Mouse (Mus musculus): ENCODE results near the gene Flt3. TPM values are rescaled to one million over a fixed set of nuclear protein-coding genes. Genes with fewer than 3 reads are reported as not detected.

The Flt3 gene
- polyA plus RNA-seq, 1 experiment from 2014 or later: 0.11 TPM

GRCm38 (mm10) chr5:147302746-147303400, 97.4 kb downstream of the Flt3 start:
- no peak overlapping the region for H3K4me3 ChIP-seq (replicated peaks)
- H3K4me2 ChIP-seq: no peak overlapping the region
- whole genome bisulfite sequencing: 4% methylated on average over 13 of the region's 13 CpGs
- H3K9me3 ChIP-seq: no peaks in the 10 kb centered on the region
- H3K4me1 ChIP-seq: peaks cover 26% of the 10 kb centered on the region
- H3K27ac ChIP-seq: no peak overlapping the region
- H3K9ac ChIP-seq: no peak overlapping the region
- peaks cover 100% of the 10 kb centered on the region for H3K27me3 ChIP-seq
- ATAC-seq (ENCODE audit: low FRiP score): no peak
- no peaks in the 10 kb centered on the region for H3K36me3 ChIP-seq (replicated peaks)

GRCm38 (mm10) chr5:147302141-147302540, 98.1 kb downstream of the Flt3 start:
- Histone ChIP-seq H3K4me2 (no peak overlapping the region), H3K9me3 (no peaks in the 10 kb centered on the region), H3K27me3 (peaks cover 100% of the 10 kb centered on the region), H3K4me1 (peaks cover 26% of the 10 kb centered on the region), H3K27ac (no peak overlapping the region), H3K9ac (no peak overlapping the region), H3K36me3 (replicated peaks) (no peaks in the 10 kb centered on the region), H3K4me3 (replicated peaks) (no peak overlapping the region)
- 3% methylated on average over 8 of the region's 8 CpGs for WGBS
- ATAC-seq (ENCODE audit: low FRiP score): no peak

GRCm38 (mm10) chr5:147301781-147302070, 98.6 kb downstream of the Flt3 start:
- under 1% methylated on average over 10 of the region's 10 CpGs for WGBS
- Histone ChIP-seq H3K4me1 (peaks cover 26% of the 10 kb centered on the region), H3K9me3 (no peaks in the 10 kb centered on the region), H3K9ac (no peak overlapping the region), H3K27ac (no peak overlapping the region), H3K27me3 (peaks cover 100% of the 10 kb centered on the region), H3K36me3 (replicated peaks) (no peaks in the 10 kb centered on the region), H3K4me2 (no peak overlapping the region), H3K4me3 (replicated peaks) (no peak overlapping the region)
- ATAC-seq (ENCODE audit: low FRiP score): no peak

- Histone ChIP-seq H3K36me3 (replicated peaks) (no peaks in the 10 kb centered on the region), H3K4me1 (peaks cover 21% of the 10 kb centered on the region), H3K9me3 (no peaks in the 10 kb centered on the region), H3K27me3 (peaks cover 100% of the 10 kb centered on the region), H3K4me3 (replicated peaks) (no peak overlapping the region), H3K4me2 (no peak overlapping the region), H3K9ac (no peak overlapping the region), H3K27ac (no peak overlapping the region)
- 1% methylated on average over 21 of the region's 21 CpGs for WGBS
- no peak for ATAC-seq (ENCODE audit: low FRiP score)
Measured at GRCm38 (mm10) chr5:147300917-147301780, 99.1 kb downstream of the Flt3 start.

- WGBS: 4% methylated on average over 4 of the region's 4 CpGs
- Histone ChIP-seq H3K4me3 (replicated peaks) (0 out of 2 replicates have a peak overlapping the region, but pooled peaks have one; percentile 16), H3K9me3 (no peaks in the 10 kb centered on the region), H3K9ac (no peak overlapping the region), H3K4me2 (peak overlapping the region; percentile 34), H3K27ac (no peak overlapping the region), H3K27me3 (peaks cover 99% of the 10 kb centered on the region), H3K4me1 (peaks cover 20% of the 10 kb centered on the region), H3K36me3 (replicated peaks) (no peaks in the 10 kb centered on the region)
- ATAC-seq (ENCODE audit: low FRiP score): no peak
Measured at GRCm38 (mm10) chr5:147300001-147300363, 100.3 kb downstream of the Flt3 start.

DNA sequence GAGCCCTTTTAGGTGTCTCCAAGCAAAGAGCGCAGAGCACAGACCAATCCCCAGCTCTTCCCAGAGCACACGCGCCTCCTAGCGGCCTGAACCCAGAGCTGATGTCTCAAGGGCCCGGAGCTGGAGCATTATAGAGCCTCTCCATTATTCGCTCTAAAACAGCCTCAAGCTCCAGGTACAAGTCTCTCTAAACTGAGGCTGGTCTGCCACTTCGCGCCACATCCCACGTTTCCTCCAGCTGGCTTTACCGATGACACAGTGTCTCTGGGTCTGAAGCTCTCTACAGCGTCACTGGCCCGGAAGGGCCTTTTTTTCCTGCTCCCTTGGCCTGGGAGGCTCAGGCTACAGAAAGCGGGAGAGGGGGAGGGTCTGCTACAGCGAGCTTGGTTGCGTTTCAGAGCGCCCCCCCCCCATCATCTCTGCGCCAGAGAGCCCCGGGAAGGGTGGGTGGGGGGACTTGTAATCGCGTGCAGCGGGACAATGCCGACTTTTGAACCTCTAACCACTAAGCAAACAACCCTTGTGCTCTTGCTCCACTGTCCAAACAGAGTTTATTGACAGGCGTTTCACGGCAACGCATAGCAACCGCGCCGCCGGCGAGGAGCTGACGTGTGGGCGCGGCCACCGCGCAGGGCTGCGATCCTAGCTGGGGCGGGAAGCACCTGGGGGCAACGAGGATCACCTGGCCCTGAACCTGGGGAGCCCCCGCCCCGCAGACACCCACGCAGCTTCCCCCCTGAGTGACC, 100.9 kb downstream of the Flt3 start:
- Histone ChIP-seq H3K4me1 (peaks cover 15% of the 10 kb centered on the region), H3K4me3 (replicated peaks) (peak overlapping the region; percentile 16; the same call in 1 of the 2 replicates), H3K27me3 (peaks cover 99% of the 10 kb centered on the region), H3K4me2 (peak overlapping the region; percentile 34), H3K36me3 (replicated peaks) (no peaks in the 10 kb centered on the region), H3K27ac (no peak overlapping the region), H3K9me3 (no peaks in the 10 kb centered on the region), H3K9ac (no peak overlapping the region)
- peak; percentile 61; the same call in 1 of the 2 replicates for ATAC-seq (ENCODE audit: low FRiP score)
- WGBS: under 1% methylated on average over 41 of the region's 41 CpGs

- no peak overlapping the region for H3K27ac ChIP-seq
- H3K4me2 ChIP-seq: no peak overlapping the region
- H3K36me3 ChIP-seq (replicated peaks): no peaks in the 10 kb centered on the region
- peaks cover 10% of the 10 kb centered on the region for H3K4me1 ChIP-seq
- 60% methylated on average over 5 of the region's 5 CpGs for WGBS
- no peak overlapping the region for H3K9ac ChIP-seq
- no peaks in the 10 kb centered on the region for H3K9me3 ChIP-seq
- ATAC-seq (ENCODE audit: low FRiP score): no peak
- peaks cover 99% of the 10 kb centered on the region for H3K27me3 ChIP-seq
- H3K4me3 ChIP-seq (replicated peaks): no peak overlapping the region
Measured at GRCm38 (mm10) chr5:147297249-147297648, 103.0 kb downstream of the Flt3 start.

GRCm38 (mm10) chr5:147294121-147294520, 106.2 kb downstream of the Flt3 start:
- H3K36me3 ChIP-seq (replicated peaks): no peaks in the 10 kb centered on the region
- H3K9me3 ChIP-seq: no peaks in the 10 kb centered on the region
- 9% methylated on average over 20 of the region's 20 CpGs for WGBS
- no peak overlapping the region for H3K27ac ChIP-seq
- H3K27me3 ChIP-seq: peaks cover 85% of the 10 kb centered on the region
- ATAC-seq (ENCODE audit: low FRiP score): no peak
- no peak overlapping the region for H3K4me3 ChIP-seq (replicated peaks)
- H3K4me2 ChIP-seq: no peak overlapping the region
- H3K4me1 ChIP-seq: 0 out of 2 replicates have a peak, but pooled peaks cover 1% of the 10 kb centered on the region
- H3K9ac ChIP-seq: no peak overlapping the region

DNA sequence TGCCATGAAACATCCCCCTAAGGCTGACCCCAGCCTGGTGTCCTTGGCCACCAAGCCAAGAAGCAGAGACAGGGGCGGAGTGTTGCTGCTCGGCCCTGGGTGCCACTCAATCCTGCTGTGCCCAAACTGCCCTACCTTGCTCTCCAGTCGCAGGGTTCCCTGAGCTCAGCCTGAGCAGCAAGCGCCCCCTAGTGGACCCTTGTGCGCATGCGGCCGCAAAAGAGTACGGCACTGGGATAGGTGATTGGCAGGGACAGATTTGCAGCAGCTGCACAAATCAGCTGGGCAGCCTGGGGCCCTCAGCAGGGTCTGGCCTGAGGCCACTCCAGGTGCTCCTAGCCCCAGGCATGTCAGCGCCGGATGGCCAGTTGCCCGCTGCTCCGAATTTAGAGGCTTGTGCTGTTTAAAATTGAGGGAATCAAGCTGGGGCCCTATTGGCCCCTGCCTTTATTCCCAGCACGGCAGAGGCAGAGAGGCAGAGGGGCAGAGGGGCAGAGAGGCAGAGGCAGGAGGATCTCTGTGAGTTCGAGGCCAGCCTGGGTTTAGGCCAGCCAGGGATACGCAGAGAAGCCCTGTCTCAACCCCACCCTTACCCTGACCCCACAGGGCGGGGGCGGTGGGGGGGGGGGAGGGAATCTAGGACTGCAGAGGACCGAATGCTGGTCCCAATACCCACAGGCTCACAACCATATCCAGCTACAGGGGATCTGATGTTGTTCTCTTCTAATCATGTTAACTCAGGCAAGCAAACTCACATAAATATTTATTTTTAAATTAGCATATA, 107.0 kb downstream of the Flt3 start:
- Histone ChIP-seq H3K27me3 (peaks cover 83% of the 10 kb centered on the region), H3K9me3 (no peaks in the 10 kb centered on the region), H3K4me3 (replicated peaks) (no peak overlapping the region), H3K9ac (no peak overlapping the region), H3K4me1 (no peaks in the 10 kb centered on the region), H3K4me2 (no peak overlapping the region), H3K36me3 (replicated peaks) (no peaks in the 10 kb centered on the region), H3K27ac (no peak overlapping the region)
- WGBS: 18% methylated on average over 18 of the region's 18 CpGs
- peak; percentile 65 for ATAC-seq (ENCODE audit: low FRiP score)

GRCm38 (mm10) chr5:147292506-147293120, 107.7 kb downstream of the Flt3 start:
- H3K36me3 ChIP-seq (replicated peaks): no peaks in the 10 kb centered on the region
- no peak for ATAC-seq (ENCODE audit: low FRiP score)
- 56% methylated on average over 13 of the region's 13 CpGs for WGBS

DNA sequence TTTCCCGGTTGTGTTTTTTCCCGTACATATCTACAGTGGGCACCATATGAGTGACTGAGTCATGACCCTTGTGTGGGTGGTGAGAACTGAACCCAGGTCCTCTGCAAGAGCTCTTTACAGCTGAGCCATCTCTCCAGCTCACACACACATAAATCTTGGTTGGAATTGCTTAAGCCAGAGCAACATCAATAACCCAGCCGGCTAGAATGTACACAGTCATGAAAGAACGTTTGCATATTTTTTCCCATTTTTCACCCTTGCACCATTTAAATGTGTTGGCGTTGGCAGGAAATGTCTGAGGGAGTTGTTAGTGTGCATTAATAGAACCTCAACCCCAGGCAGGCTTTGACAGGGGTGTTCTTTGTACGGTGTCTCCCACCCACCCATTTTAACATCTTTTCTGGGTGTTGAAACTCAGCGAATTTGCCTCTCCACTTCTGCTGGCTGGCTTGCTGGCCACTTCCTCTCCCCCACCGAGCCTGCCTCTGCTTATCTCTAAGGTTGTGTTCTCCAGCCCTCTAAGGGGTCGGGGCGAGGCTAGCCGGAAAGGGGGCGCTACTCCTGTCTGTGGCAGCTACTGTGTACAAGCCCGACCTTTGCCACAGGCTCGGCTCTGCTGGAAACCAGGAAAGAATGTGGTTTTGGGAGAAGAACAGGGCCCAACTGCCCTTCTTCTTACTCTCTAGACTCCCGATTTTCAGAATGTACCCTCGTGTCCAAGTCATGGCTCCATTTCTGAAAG, 108.4 kb downstream of the Flt3 start:
- no peak for ATAC-seq (ENCODE audit: low FRiP score)
- Histone ChIP-seq H3K27ac (no peak overlapping the region), H3K4me3 (replicated peaks) (no peak overlapping the region), H3K9me3 (no peaks in the 10 kb centered on the region), H3K9ac (no peak overlapping the region), H3K4me2 (no peak overlapping the region), H3K27me3 (peaks cover 79% of the 10 kb centered on the region), H3K4me1 (no peaks in the 10 kb centered on the region), H3K36me3 (replicated peaks) (no peaks in the 10 kb centered on the region)
- WGBS: 43% methylated on average over 16 of the region's 16 CpGs

More at GRCm38 (mm10) chr5:147292506-147293120, 107.7 kb downstream of the Flt3 start:
- H3K4me2 ChIP-seq: no peak overlapping the region
- H3K27ac ChIP-seq: no peak overlapping the region
- H3K9ac ChIP-seq: no peak overlapping the region
- peaks cover 79% of the 10 kb centered on the region for H3K27me3 ChIP-seq
- no peaks in the 10 kb centered on the region for H3K4me1 ChIP-seq
- H3K4me3 ChIP-seq (replicated peaks): no peak overlapping the region
- no peaks in the 10 kb centered on the region for H3K9me3 ChIP-seq
